Mouse (Mus musculus): ENCODE data around the gene Egfem1. TPM values are rescaled to one million over a fixed set of nuclear protein-coding genes. Genes with fewer than 3 reads are reported as not detected.
A peak's percentile ranks its signal among the peaks of the same experiment; 100 is the strongest.

The Egfem1 gene
- polyA plus RNA-seq (2014; fragmentation: Nextera tagmentation; extraction: Ambion mirVana), result not detected in 2 replicates

GRCm38 (mm10) chr3:29081952-29082295 lies at the start of gene Egfem1:
Egfem1 (plus strand) TSS chr3:29082023.
- no peak within 1 kb of the TSS for H3K27ac ChIP-seq (ENCODE audit: low read depth, low read length)
- peak within 1 kb of the TSS; percentile 56 for H3K4me2 ChIP-seq
- ATAC-seq (replicated peaks; ENCODE audit: low FRiP score), result no peak
- H3K4me1 ChIP-seq (replicated peaks; ENCODE audit: control insufficient read depth, insufficient read depth, low read length), result no peaks in the 10 kb centered on the region
- peak within 1 kb of the TSS; percentile 37 for H3K4me3 ChIP-seq (ENCODE audit: low read depth, low read length)
- WGBS, result 11% methylated on average over 12 of the region's 12 CpGs
- no peak for DNase-seq (ENCODE audit: low spot score)
- no peaks in the 10 kb centered on the region for H3K36me3 ChIP-seq (ENCODE audit: control insufficient read depth, insufficient read depth, low read length)
- no peaks in the 10 kb centered on the region for H3K9me3 ChIP-seq (ENCODE audit: control insufficient read depth, low read length)
- H3K9ac ChIP-seq (ENCODE audit: low read depth, low read length), result no peak within 1 kb of the TSS
- H3K27me3 ChIP-seq (replicated peaks; ENCODE audit: control insufficient read depth, insufficient read depth, low read length), result peaks cover 30% of the 10 kb centered on the region

GRCm38 (mm10) chr3:29033107-29033506 lies 48.7 kb upstream of the Egfem1 start:
- 76% methylated on average over 2 of the region's 2 CpGs for WGBS
- Histone ChIP-seq H3K9ac (ENCODE audit: low read depth, low read length) (no peak overlapping the region), H3K9me3 (ENCODE audit: control insufficient read depth, low read length) (no peaks in the 10 kb centered on the region), H3K4me2 (no peak overlapping the region), H3K4me3 (ENCODE audit: low read depth, low read length) (no peak overlapping the region), H3K27ac (ENCODE audit: low read depth, low read length) (no peak overlapping the region), H3K4me1 (replicated peaks; ENCODE audit: control insufficient read depth, insufficient read depth, low read length) (no peaks in the 10 kb centered on the region), H3K36me3 (ENCODE audit: control insufficient read depth, insufficient read depth, low read length) (no peaks in the 10 kb centered on the region), H3K27me3 (replicated peaks; ENCODE audit: control insufficient read depth, insufficient read depth, low read length) (no peaks in the 10 kb centered on the region)
- DNase-seq (ENCODE audit: low spot score), result no peak
- no peak for ATAC-seq (replicated peaks; ENCODE audit: low FRiP score)

GRCm38 (mm10) chr3:29036146-29036545 lies 45.7 kb upstream of the Egfem1 start:
- Histone ChIP-seq H3K4me3 (ENCODE audit: low read depth, low read length) (no peak overlapping the region), H3K27me3 (replicated peaks; ENCODE audit: control insufficient read depth, insufficient read depth, low read length) (no peaks in the 10 kb centered on the region), H3K36me3 (ENCODE audit: control insufficient read depth, insufficient read depth, low read length) (no peaks in the 10 kb centered on the region), H3K9ac (ENCODE audit: low read depth, low read length) (no peak overlapping the region), H3K27ac (ENCODE audit: low read depth, low read length) (no peak overlapping the region), H3K4me1 (replicated peaks; ENCODE audit: control insufficient read depth, insufficient read depth, low read length) (no peaks in the 10 kb centered on the region), H3K4me2 (no peak overlapping the region), H3K9me3 (ENCODE audit: control insufficient read depth, low read length) (no peaks in the 10 kb centered on the region)
- 5% methylated on average over 3 of the region's 3 CpGs for WGBS
- no peak for ATAC-seq (replicated peaks; ENCODE audit: low FRiP score)
- DNase-seq (ENCODE audit: low spot score), result no peak

GRCm38 (mm10) chr3:29036620-29037019 lies 45.2 kb upstream of the Egfem1 start:
- Histone ChIP-seq H3K27me3 (replicated peaks; ENCODE audit: control insufficient read depth, insufficient read depth, low read length) (no peaks in the 10 kb centered on the region), H3K4me2 (no peak overlapping the region), H3K9me3 (ENCODE audit: control insufficient read depth, low read length) (no peaks in the 10 kb centered on the region), H3K36me3 (ENCODE audit: control insufficient read depth, insufficient read depth, low read length) (no peaks in the 10 kb centered on the region), H3K4me3 (ENCODE audit: low read depth, low read length) (no peak overlapping the region), H3K4me1 (replicated peaks; ENCODE audit: control insufficient read depth, insufficient read depth, low read length) (no peaks in the 10 kb centered on the region), H3K27ac (ENCODE audit: low read depth, low read length) (no peak overlapping the region), H3K9ac (ENCODE audit: low read depth, low read length) (no peak overlapping the region)
- DNase-seq (ENCODE audit: low spot score) (no peak), ATAC-seq (replicated peaks; ENCODE audit: low FRiP score) (no peak)

GRCm38 (mm10) chr3:29040064-29040463 lies 41.8 kb upstream of the Egfem1 start:
- H3K36me3 ChIP-seq (ENCODE audit: control insufficient read depth, insufficient read depth, low read length), result no peaks in the 10 kb centered on the region
- ATAC-seq (replicated peaks; ENCODE audit: low FRiP score), result no peak

DNA sequence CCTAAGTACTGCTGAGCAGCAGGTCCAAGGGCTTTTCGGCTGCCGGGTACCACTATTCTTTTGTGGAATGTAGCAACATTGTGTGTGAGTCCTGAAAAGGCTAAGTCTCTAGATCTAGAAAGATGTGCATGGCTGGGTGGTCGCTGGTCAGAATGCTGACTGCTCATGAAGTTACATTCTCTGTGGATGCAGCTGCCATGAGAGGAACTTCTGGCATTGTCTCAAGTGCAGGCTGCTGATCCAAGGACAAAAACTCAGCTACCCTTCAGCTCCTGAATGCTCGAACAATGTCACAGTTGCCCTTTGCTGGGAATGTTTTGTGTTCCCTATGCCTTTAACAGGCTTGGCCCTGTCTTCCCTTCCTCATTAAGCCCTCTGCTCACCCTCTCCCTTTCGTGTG lies 35.5 kb upstream of the Egfem1 start:
- DNase-seq (ENCODE audit: low spot score), result no peak
- Histone ChIP-seq H3K36me3 (ENCODE audit: control insufficient read depth, insufficient read depth, low read length) (no peaks in the 10 kb centered on the region), H3K4me1 (replicated peaks; ENCODE audit: control insufficient read depth, insufficient read depth, low read length) (no peaks in the 10 kb centered on the region), H3K4me2 (no peak overlapping the region), H3K27ac (ENCODE audit: low read depth, low read length) (no peak overlapping the region), H3K9me3 (ENCODE audit: control insufficient read depth, low read length) (no peaks in the 10 kb centered on the region), H3K9ac (ENCODE audit: low read depth, low read length) (no peak overlapping the region), H3K27me3 (replicated peaks; ENCODE audit: control insufficient read depth, insufficient read depth, low read length) (no peaks in the 10 kb centered on the region), H3K4me3 (ENCODE audit: low read depth, low read length) (no peak overlapping the region)
- 76% methylated on average over 5 of the region's 5 CpGs for WGBS
- ATAC-seq (replicated peaks; ENCODE audit: low FRiP score), result no peak

More at GRCm38 (mm10) chr3:29040064-29040463, 41.8 kb upstream of the Egfem1 start:
- Histone ChIP-seq H3K9ac (ENCODE audit: low read depth, low read length) (no peak overlapping the region), H3K27ac (ENCODE audit: low read depth, low read length) (no peak overlapping the region), H3K27me3 (replicated peaks; ENCODE audit: control insufficient read depth, insufficient read depth, low read length) (no peaks in the 10 kb centered on the region), H3K4me3 (ENCODE audit: low read depth, low read length) (no peak overlapping the region), H3K4me1 (replicated peaks; ENCODE audit: control insufficient read depth, insufficient read depth, low read length) (no peaks in the 10 kb centered on the region), H3K9me3 (ENCODE audit: control insufficient read depth, low read length) (no peaks in the 10 kb centered on the region), H3K4me2 (no peak overlapping the region)
- DNase-seq (ENCODE audit: low spot score), result no peak
- WGBS, result 87% methylated on average over 7 of the region's 7 CpGs

- no peaks in the 10 kb centered on the region for H3K9me3 ChIP-seq (ENCODE audit: control insufficient read depth, low read length)
- H3K27ac ChIP-seq (ENCODE audit: low read depth, low read length), result no peak overlapping the region
- no peak overlapping the region for H3K9ac ChIP-seq (ENCODE audit: low read depth, low read length)
- no peaks in the 10 kb centered on the region for H3K36me3 ChIP-seq (ENCODE audit: control insufficient read depth, insufficient read depth, low read length)
- H3K27me3 ChIP-seq (replicated peaks; ENCODE audit: control insufficient read depth, insufficient read depth, low read length), result no peaks in the 10 kb centered on the region
- H3K4me3 ChIP-seq (ENCODE audit: low read depth, low read length), result no peak overlapping the region
- no peak for DNase-seq (ENCODE audit: low spot score)
- 73% methylated on average over 14 of the region's 14 CpGs for WGBS
- ATAC-seq (replicated peaks; ENCODE audit: low FRiP score), result no peak
- H3K4me2 ChIP-seq, result no peak overlapping the region
- H3K4me1 ChIP-seq (replicated peaks; ENCODE audit: control insufficient read depth, insufficient read depth, low read length), result no peaks in the 10 kb centered on the region
Observed at GRCm38 (mm10) chr3:29047273-29047932, 34.4 kb upstream of the Egfem1 start.

- H3K9me3 ChIP-seq (ENCODE audit: control insufficient read depth, low read length), result no peaks in the 10 kb centered on the region
- ATAC-seq (replicated peaks; ENCODE audit: low FRiP score), result no peak
- H3K36me3 ChIP-seq (ENCODE audit: control insufficient read depth, insufficient read depth, low read length), result no peaks in the 10 kb centered on the region
Observed at GRCm38 (mm10) chr3:29063156-29063555, 18.7 kb upstream of the Egfem1 start.

GRCm38 (mm10) chr3:29068428-29069098 lies 13.3 kb upstream of the Egfem1 start:
- 80% methylated on average over 6 of the region's 6 CpGs for WGBS

More at GRCm38 (mm10) chr3:29063156-29063555, 18.7 kb upstream of the Egfem1 start:
- H3K4me2 ChIP-seq, result no peak overlapping the region
- DNase-seq (ENCODE audit: low spot score), result no peak
- H3K27me3 ChIP-seq (replicated peaks; ENCODE audit: control insufficient read depth, insufficient read depth, low read length), result no peaks in the 10 kb centered on the region
- H3K4me1 ChIP-seq (replicated peaks; ENCODE audit: control insufficient read depth, insufficient read depth, low read length), result no peaks in the 10 kb centered on the region
- H3K4me3 ChIP-seq (ENCODE audit: low read depth, low read length), result no peak overlapping the region
- WGBS, result 80% methylated on average over 4 of the region's 4 CpGs
- H3K27ac ChIP-seq (ENCODE audit: low read depth, low read length), result no peak overlapping the region
- H3K9ac ChIP-seq (ENCODE audit: low read depth, low read length), result no peak overlapping the region

More at GRCm38 (mm10) chr3:29068428-29069098, 13.3 kb upstream of the Egfem1 start:
- Histone ChIP-seq H3K4me2 (no peak overlapping the region), H3K36me3 (ENCODE audit: control insufficient read depth, insufficient read depth, low read length) (no peaks in the 10 kb centered on the region), H3K27me3 (replicated peaks; ENCODE audit: control insufficient read depth, insufficient read depth, low read length) (no peaks in the 10 kb centered on the region), H3K27ac (ENCODE audit: low read depth, low read length) (no peak overlapping the region), H3K9ac (ENCODE audit: low read depth, low read length) (no peak overlapping the region), H3K4me1 (replicated peaks; ENCODE audit: control insufficient read depth, insufficient read depth, low read length) (no peaks in the 10 kb centered on the region), H3K4me3 (ENCODE audit: low read depth, low read length) (no peak overlapping the region), H3K9me3 (ENCODE audit: control insufficient read depth, low read length) (no peaks in the 10 kb centered on the region)
- ATAC-seq (replicated peaks; ENCODE audit: low FRiP score) (no peak), DNase-seq (ENCODE audit: low spot score) (no peak)

All from liver, embryonic 11.5 days (tissue).